Mouse (Mus musculus) embryonic fibroblast, embryonic 13.5 days (primary cell): ENCODE results near the gene Vps72. TPM values are rescaled to one million over a fixed set of nuclear protein-coding genes. Genes with fewer than 3 reads are reported as not detected.
"Not testable (repeated sequence)": the region's sequence is repeated elsewhere in the genome, so short reads cannot be mapped to it uniquely, and the experiment has no call there.

Experiments used
- H3K27ac ChIP-seq: 2 replicates; pipeline ENCODE4 v1.5.1; 2012; ENCODE audit warnings: low read length, control low read depth, inconsistent platforms; ENCODE audit not compliant: insufficient read depth
- H3K4me1 ChIP-seq: 2 replicates; pipeline ENCODE4 v1.6.1; 2011; ENCODE audit warnings: low read length; ENCODE audit not compliant: control insufficient read depth, insufficient read depth
- H3K4me3 ChIP-seq: 2 replicates; pipeline ENCODE4 v1.5.1; 2011; ENCODE audit warnings: mild to moderate bottlenecking, control low read depth, low read length; ENCODE audit not compliant: insufficient read depth
- CTCF ChIP-seq: IDR thresholded peaks from 2 replicates; pipeline ENCODE4 v1.5.1; 2011; ENCODE audit warnings: mild to moderate bottlenecking, control low read depth, low read length, moderate library complexity, borderline replicate concordance; ENCODE audit not compliant: insufficient read depth
- POLR2A ChIP-seq: IDR thresholded peaks from 2 replicates; pipeline ENCODE4 v1.6.1; 2011; ENCODE audit warnings: low read depth, mild to moderate bottlenecking, control low read depth, low read length, moderate library complexity
- polyA plus RNA-seq: library from polyadenylated mRNA; stranded (reverse); fragments of >200 nt; gene quantifications from 2 replicates; pipeline ENCODE4 v1.2.4, GENCODE M21; 2011; ENCODE audit warnings: low read depth; ENCODE audit not compliant: missing spikeins, insufficient read length

Vps72 gene
- polyA plus RNA-seq, 1 experiment: 40.4 TPM

DNA sequence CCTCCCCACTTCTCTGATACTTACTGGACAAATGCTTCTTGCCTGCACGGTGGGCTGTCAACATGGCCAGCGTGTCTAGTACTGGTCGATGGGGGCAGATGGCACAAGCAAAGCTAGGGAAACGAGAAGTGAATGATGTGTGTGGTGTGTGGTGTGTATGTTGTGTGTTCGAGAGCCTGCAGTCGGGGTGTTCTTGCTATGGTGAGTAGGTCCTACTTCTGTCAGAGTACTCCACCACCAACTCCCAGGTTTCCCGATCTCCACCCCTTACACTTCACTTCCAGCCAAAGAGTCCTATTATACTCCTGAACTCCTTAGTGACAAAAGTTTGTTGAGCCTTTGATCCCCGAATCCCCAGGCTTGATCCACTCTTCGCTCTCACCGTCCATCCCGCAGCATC, 22.4 kb downstream of the Vps72 start:
- H3K4me1 ChIP-seq: peaks cover 2% of the 10 kb centered on the region; the same call in 1 of the 2 replicates
- TF ChIP-seq CTCF: no peak
- TF ChIP-seq POLR2A: no peak
- peak overlapping the region; percentile 92 for H3K4me3 ChIP-seq
- H3K27ac ChIP-seq: no peak overlapping the region

DNA sequence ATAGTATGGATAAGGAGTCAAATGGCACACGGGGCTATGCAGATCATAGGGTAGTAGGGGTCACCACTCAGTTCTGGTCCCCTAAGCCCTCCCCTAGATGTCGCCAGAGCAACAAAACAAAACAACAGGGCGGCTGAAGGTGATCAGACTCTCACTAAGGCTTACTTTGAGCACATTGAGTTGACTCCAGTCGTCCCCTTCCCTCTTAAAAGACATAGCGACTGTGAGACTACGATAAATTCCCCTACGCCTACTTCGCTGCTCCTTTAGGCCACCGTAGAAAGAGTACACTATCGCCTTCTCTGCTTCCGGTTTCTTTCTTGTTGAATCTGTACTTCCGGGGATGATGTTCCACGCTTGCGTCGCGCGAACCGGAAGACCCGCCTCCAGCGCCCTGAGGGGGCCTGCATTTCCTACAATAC, 22.9 kb downstream of the Vps72 start, which contains the start of the genes Scnm1 and Lysmd1:
Scnm1 (minus strand) TSS at position 332 of the 422 bp plus-strand sequence.
Lysmd1 (plus strand) TSS at position 409 of the 422 bp plus-strand sequence.
- Histone ChIP-seq H3K27ac (peak within 1 kb of the TSS; percentile 59; the same call in 1 of the 2 replicates), H3K4me1 (peaks cover 2% of the 10 kb centered on the region; the same call in 1 of the 2 replicates), H3K4me3 (peak within 1 kb of the TSS; percentile 92)
- TF ChIP-seq POLR2A (peak; percentile 65), CTCF (no peak)

DNA sequence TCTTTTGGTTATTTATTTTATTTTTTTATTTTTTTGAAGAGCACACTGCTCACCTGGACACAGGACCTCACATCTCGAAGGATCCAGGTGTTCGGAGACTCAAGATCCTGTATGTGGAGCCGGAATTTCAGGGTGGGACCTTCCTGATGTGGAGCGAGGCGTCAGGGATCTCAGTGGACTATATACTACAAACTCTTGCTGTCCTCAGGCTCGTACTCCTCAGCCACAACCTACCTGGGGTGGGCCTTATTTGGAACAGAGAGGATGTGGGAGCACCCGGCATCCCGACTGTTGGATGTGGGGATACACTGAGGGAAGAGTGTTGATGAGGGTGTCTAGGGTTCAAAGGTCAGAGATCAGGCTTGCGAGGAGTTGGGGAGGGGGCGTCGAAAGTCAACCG, 23.3 kb downstream of the Vps72 start:
- H3K4me3 ChIP-seq, H3K27ac ChIP-seq, H3K4me1 ChIP-seq: not testable (repeated sequence)

DNA sequence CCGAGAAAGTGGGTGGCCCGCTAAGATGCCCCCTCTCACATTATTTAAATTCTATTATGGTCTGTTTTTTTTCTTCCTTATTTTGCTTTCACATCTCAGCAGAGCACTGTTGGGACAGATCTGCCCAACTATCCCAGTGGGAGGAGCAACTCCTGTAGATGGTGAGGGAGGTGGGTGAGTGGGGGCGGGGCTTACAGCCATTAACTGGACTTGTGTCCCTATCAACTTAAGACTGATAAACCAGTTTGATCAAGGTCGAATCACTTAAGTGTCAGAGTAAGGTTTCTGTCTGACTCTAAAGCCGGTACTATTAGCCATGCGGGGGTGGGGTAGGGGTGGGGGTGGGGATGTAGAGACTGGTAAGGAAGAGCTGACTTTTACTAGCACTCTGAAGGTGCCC, 24.2 kb downstream of the Vps72 start:
- Histone ChIP-seq H3K4me1 (peaks cover 2% of the 10 kb centered on the region; the same call in 1 of the 2 replicates), H3K27ac (no peak overlapping the region), H3K4me3 (peak overlapping the region; percentile 36)
- TF ChIP-seq CTCF: no peak
- peak; percentile 69 for TF ChIP-seq POLR2A

DNA sequence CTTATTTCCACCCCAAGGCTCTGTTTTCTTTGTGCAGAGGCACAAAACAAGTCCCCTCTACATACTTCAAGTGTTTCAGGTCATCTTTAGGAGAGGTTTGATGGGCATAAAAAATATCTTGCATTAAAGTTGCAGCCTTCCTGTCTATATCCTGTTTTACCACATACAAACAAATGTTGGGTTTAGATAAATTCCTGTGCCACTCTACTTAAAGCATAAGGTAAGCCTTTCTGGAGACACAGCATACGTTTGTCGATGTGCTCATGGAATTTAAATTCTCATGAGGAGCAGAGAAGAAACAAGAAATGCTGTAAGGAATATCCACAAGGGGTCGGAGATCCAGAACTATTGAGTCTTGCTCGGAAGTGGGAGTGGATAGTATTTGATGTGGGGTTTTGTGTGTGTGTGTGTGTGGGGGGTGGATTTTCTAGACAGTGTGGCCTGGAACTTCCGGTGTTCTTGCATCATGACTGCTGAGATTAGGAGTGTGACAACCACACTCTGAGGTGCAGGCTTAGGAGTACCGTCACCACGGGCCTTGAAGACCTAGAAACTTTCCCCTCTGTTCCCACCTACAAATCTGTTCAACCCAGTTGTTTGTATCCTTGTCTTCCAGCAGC, 24.7 kb downstream of the Vps72 start:
- no peak overlapping the region for H3K4me3 ChIP-seq
- H3K4me1 ChIP-seq: peaks cover 2% of the 10 kb centered on the region; the same call in 1 of the 2 replicates
- H3K27ac ChIP-seq: no peak overlapping the region
- TF ChIP-seq POLR2A: no peak
- no peak for TF ChIP-seq CTCF

DNA sequence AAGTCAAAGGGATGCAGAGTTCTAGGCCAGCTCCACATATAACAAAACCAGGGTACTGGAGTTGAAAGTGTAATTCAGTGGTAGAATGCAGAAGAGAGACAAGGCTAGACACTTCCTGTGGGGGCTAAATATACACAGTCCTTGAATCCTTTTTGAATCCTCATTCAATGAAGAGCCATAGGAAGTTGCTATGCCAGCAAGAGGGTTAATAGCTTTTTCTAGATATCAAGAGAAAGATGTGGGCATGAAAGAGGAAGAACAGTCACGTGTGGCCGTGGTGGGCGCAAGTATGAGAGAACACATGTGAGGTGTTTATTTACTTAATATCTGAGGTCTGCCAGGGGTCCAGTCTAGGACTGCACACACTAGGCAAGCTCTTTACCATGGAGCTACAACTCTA, 25.5 kb downstream of the Vps72 start:
- no peak overlapping the region for H3K27ac ChIP-seq
- no peak overlapping the region for H3K4me3 ChIP-seq
- TF ChIP-seq POLR2A (no peak), CTCF (no peak)
- peaks cover 2% of the 10 kb centered on the region; the same call in 1 of the 2 replicates for H3K4me1 ChIP-seq

DNA sequence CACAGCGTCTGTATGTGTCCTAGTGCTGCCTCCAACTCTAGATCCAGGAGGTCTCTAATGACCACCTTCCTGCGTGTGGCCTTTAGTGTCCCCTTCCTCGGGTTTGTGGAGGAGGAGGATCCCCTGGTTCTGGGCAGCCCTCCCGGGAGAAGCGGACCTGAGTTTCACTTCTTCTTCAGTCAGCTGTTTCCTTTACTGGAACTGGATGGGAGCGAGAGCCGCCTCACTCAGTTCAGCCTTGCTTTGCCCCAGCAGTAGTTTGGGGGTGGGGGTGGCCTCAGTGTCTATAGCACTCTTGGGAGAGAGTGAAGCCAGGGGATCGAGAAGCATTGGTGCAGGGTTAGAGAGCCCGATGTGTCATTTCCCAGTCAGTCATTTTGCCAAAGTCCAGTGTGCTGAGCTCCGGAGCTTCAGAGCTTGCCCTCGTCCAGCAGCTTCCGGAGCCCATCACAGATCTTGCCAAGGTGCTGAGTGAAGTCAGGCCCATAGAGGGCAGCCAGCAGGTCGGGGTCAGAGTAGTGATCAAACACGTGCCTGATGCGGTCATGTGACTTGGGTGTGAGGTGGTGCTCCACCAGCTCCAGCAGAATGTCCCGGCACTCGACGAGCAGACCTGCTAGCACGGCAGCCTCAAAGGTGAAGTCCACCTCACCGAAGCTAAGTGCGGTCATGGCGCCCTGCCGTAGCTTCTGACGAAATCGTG, 28.9 kb downstream of the Vps72 start:
- no peak for TF ChIP-seq POLR2A
- TF ChIP-seq CTCF: no peak
- H3K4me3 ChIP-seq: no peak overlapping the region

DNA sequence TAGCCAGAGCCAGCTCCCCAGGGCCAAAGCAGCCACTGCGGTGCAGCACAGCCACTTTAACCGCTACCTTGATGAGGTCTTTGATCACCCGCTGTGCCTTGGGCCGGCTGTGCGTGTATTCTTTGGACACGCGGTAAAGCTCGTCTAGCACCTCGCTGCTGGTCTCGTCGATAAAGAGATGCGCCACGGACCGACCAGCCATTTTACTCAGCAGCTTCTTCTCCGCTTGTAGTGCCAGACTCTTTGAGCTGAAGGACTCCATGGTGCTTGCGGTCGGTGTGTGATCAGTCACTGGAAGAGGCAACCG, 29.4 kb downstream of the Vps72 start:
- H3K27ac ChIP-seq: no peak overlapping the region
- TF ChIP-seq POLR2A: no peak
- TF ChIP-seq CTCF: no peak
- no peaks in the 10 kb centered on the region for H3K4me1 ChIP-seq
- H3K4me3 ChIP-seq: no peak overlapping the region

More for the DNA sequence above, 28.9 kb downstream of the Vps72 start:
- Histone ChIP-seq H3K4me1 (no peaks in the 10 kb centered on the region), H3K27ac (no peak overlapping the region)

DNA sequence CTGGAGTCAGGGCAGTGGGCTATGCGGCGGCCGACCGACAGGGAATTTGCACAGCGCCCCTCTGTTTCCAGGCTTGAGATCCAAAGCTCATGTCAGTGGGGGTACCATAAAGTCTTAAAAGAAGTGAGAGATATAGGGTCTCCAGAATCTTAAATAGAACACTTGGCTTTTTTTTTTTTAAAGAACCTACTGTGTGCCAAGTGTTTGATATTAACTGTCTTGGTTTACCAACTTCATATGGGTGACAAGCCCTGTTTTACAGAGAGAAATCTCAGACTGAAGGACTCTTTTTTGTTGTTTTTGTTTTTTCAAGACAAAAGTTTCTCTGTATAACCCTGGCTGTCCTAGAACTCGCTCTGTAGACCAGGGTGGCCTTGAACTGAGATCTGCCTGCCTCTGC, 30.0 kb downstream of the Vps72 start:
- H3K27ac ChIP-seq: no peak overlapping the region
- H3K4me3 ChIP-seq: no peak overlapping the region
- H3K4me1 ChIP-seq: no peaks in the 10 kb centered on the region

DNA sequence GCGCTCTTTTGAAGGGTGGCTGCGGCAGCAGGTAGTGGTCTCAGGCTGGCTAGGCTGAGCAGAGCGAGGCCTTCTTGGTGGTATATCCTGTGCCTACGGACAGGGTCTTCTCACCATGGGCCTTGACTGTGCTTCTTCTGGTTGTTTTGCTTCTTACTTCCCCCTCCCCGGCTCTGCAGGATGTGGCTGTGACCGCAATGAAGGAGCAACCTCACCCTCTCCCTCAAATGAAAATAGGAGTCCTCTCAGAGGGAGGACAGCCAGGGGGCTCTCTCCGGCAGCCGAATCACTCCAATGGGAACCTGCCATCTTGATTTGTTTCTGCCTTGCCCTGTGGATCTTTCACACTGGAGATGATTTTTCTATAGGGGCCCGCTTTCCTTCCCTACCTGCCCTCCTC, 30.7 kb downstream of the Vps72 start:
- Histone ChIP-seq H3K4me1 (no peaks in the 10 kb centered on the region), H3K4me3 (no peak overlapping the region), H3K27ac (no peak overlapping the region)
- TF ChIP-seq CTCF: no peak
- no peak for TF ChIP-seq POLR2A

More for the DNA sequence above, 30.0 kb downstream of the Vps72 start:
- no peak for TF ChIP-seq POLR2A
